Mouse (Mus musculus): ENCODE results near the gene Dync1i1.

- TF ChIP-seq EP300 (optimal IDR thresholded peaks at IDR 0.05) (no peak), CTCF (IDR thresholded peaks at IDR 0.05; ENCODE audit: low read depth) (no peak)
These were observed 77.5 kb downstream of the Dync1i1 start for GRCm38 (mm10) chr6:5802840-5803491.
